8 mouse cellular contexts compared by ENCODE assay signal in genomic region chr10:19932986-19933385, GRCm38 (mm10). TPM values are rescaled to one million over a fixed set of nuclear protein-coding genes. Genes with fewer than 3 reads are reported as not detected.
DNase-seq lines count a peak whose midpoint lies in the region; ATAC-seq and TF ChIP-seq lines count a peak whose summit lies in the region.

No protein-coding gene starts in this region.

- H3K4me1 ChIP-seq in midbrain, embryonic 10.5 days = peaks cover 22% of the 10 kb centered on the region
- H3K4me1 ChIP-seq in midbrain, embryonic 11.5 days (ENCODE audit: control insufficient read depth, insufficient read depth, low read length) = 0 out of 2 replicates have a peak, but pooled peaks cover 5% of the 10 kb centered on the region
- peaks cover 21% of the 10 kb centered on the region for H3K4me1 ChIP-seq in limb, embryonic 12.5 days (replicated peaks)
- peaks cover 12% of the 10 kb centered on the region; the same call in 1 of the 2 replicates for H3K4me1 ChIP-seq in stomach, embryonic 16.5 days (ENCODE audit: control insufficient read depth, insufficient read depth, low read length)

- H3K9ac ChIP-seq in midbrain, embryonic 11.5 days (ENCODE audit: low read length) = no peak overlapping the region
- H3K9ac ChIP-seq in limb, embryonic 12.5 days (replicated peaks) = no peak overlapping the region
- H3K9ac ChIP-seq in stomach, embryonic 16.5 days (ENCODE audit: low read length) = no peak overlapping the region

- ATAC-seq in midbrain, embryonic 11.5 days (ENCODE audit: low FRiP score) = no peak
- ATAC-seq in limb, embryonic 12.5 days (ENCODE audit: insufficient number of reproducible peaks, insufficient read depth, low FRiP score, low TSS enrichment, low read depth) = no peak
- ATAC-seq in stomach, embryonic 16.5 days (ENCODE audit: insufficient read depth, low FRiP score) = no peak

- H3K9me3 ChIP-seq in midbrain, embryonic 10.5 days (replicated peaks) = no peaks in the 10 kb centered on the region
- no peaks in the 10 kb centered on the region for H3K9me3 ChIP-seq in midbrain, embryonic 11.5 days (ENCODE audit: control insufficient read depth, low read length)
- no peaks in the 10 kb centered on the region for H3K9me3 ChIP-seq in limb, embryonic 12.5 days
- H3K9me3 ChIP-seq in stomach, embryonic 16.5 days (replicated peaks; ENCODE audit: control insufficient read depth, low read length) = no peaks in the 10 kb centered on the region

- H3K27ac ChIP-seq in gastrocnemius, adult 2 months = peak overlapping the region; percentile 94
- no peak overlapping the region for H3K27ac ChIP-seq in midbrain, embryonic 10.5 days (replicated peaks)
- H3K27ac ChIP-seq in midbrain, embryonic 11.5 days (ENCODE audit: low read depth, low read length) = no peak overlapping the region
- H3K27ac ChIP-seq in limb, embryonic 12.5 days = no peak overlapping the region
- no peak overlapping the region for H3K27ac ChIP-seq in stomach, embryonic 16.5 days (ENCODE audit: low read length)

- peaks cover 74% of the 10 kb centered on the region for H3K27me3 ChIP-seq in midbrain, embryonic 10.5 days (ENCODE audit: low read depth, poor library complexity, severe bottlenecking)
- H3K27me3 ChIP-seq in midbrain, embryonic 11.5 days (ENCODE audit: control insufficient read depth, insufficient read depth, low read length) = peaks cover 32% of the 10 kb centered on the region
- H3K27me3 ChIP-seq in limb, embryonic 12.5 days = peaks cover 28% of the 10 kb centered on the region
- no peaks in the 10 kb centered on the region for H3K27me3 ChIP-seq in stomach, embryonic 16.5 days (ENCODE audit: control insufficient read depth, insufficient read depth, low read length)

- intact Hi-C loops in gastrocnemius, adult 2 months (cut with DNase I) = loop anchor here (5.0 to 10.0 kb wide), 2 partner anchors 72 to 194 kb away; no protein-coding TSS in a partner anchor
- intact Hi-C loops in gastrocnemius, postnatal 14 days (cut with DNase I; ENCODE audit: low total_unique reads) = loop anchor here (5.0 kb wide), 2 partner anchors 139 to 194 kb away; no protein-coding TSS in a partner anchor

- H3K4me2 ChIP-seq in midbrain, embryonic 11.5 days = no peak overlapping the region; the same call in 1 of the 2 replicates
- H3K4me2 ChIP-seq in limb, embryonic 12.5 days = peak overlapping the region; percentile 95
- H3K4me2 ChIP-seq in stomach, embryonic 16.5 days (ENCODE audit: low read depth, low read length) = peak overlapping the region; percentile 90

- DNase-seq in gastrocnemius, adult 2 months = no peak
- no peak for DNase-seq in gastrocnemius, postnatal 10 days
- DNase-seq in midbrain, embryonic 10.5 days (ENCODE audit: low spot score) = no peak
- no peak for DNase-seq in midbrain, embryonic 11.5 days (ENCODE audit: low spot score, missing footprints)
- DNase-seq in spleen, postnatal 4 days (ENCODE audit: low spot score in 2 of 2) = no peak
- no peak for DNase-seq in gastrocnemius, postnatal 14 days

- no peak for TF ChIP-seq CTCF in gastrocnemius, adult 2 months (IDR thresholded peaks at IDR 0.05)

- H3K36me3 ChIP-seq in midbrain, embryonic 10.5 days = no peaks in the 10 kb centered on the region
- no peaks in the 10 kb centered on the region for H3K36me3 ChIP-seq in midbrain, embryonic 11.5 days (ENCODE audit: control insufficient read depth, insufficient read depth, low read length)
- no peaks in the 10 kb centered on the region for H3K36me3 ChIP-seq in limb, embryonic 12.5 days
- no peaks in the 10 kb centered on the region for H3K36me3 ChIP-seq in stomach, embryonic 16.5 days (ENCODE audit: control insufficient read depth, insufficient read depth, low read length)

- 55% methylated on average over 3 of the region's 3 CpGs for WGBS in midbrain, embryonic 10.5 days
- WGBS in midbrain, embryonic 11.5 days = 43% methylated on average over 3 of the region's 3 CpGs
- 19% methylated on average over 3 of the region's 3 CpGs for WGBS in limb, embryonic 12.5 days
- WGBS in stomach, embryonic 16.5 days = 29% methylated on average over 3 of the region's 3 CpGs

- peak overlapping the region; percentile 97 for H3K4me3 ChIP-seq in gastrocnemius, adult 2 months
- H3K4me3 ChIP-seq in midbrain, embryonic 10.5 days = peak overlapping the region; percentile 77
- H3K4me3 ChIP-seq in midbrain, embryonic 11.5 days (ENCODE audit: low read depth, low read length) = no peak overlapping the region
- H3K4me3 ChIP-seq in limb, embryonic 12.5 days (replicated peaks) = peak overlapping the region; percentile 72; the same call in 1 of the 2 replicates
- peak overlapping the region; percentile 86 for H3K4me3 ChIP-seq in stomach, embryonic 16.5 days (replicated peaks; ENCODE audit: low read length)

RNA-seq across cellular contexts. Expression of gene Map3k5, which starts 1.3 kb away (rescaled TPM):
- 10 to 100 TPM in 1 of 2 experiments, 1 to 10 TPM in 1; 8.6 to 15.2 TPM for total RNA-seq in gastrocnemius, adult 2 months (2021)
- 10 to 100 TPM in 1 of 2 experiments, 1 to 10 TPM in 1; 9.5 to 10.3 TPM for total RNA-seq in gastrocnemius, postnatal 10 days (2021)
- polyA plus RNA-seq in midbrain, embryonic 10.5 days (2016; fragmentation: Nextera tagmentation; extraction: Ambion mirVana) = 0.32 and 0.34 TPM in 2 replicates
- polyA plus RNA-seq in midbrain, embryonic 11.5 days (2014; fragmentation: Nextera tagmentation; extraction: Ambion mirVana) = 0.51 and 1.0 TPM in 2 replicates
- 1.2 and 1.4 TPM in 2 replicates for polyA plus RNA-seq in limb, embryonic 12.5 days (2016; fragmentation: Nextera tagmentation; extraction: Ambion mirVana)
- 2.6 and 2.7 TPM in 2 replicates for polyA plus RNA-seq in stomach, embryonic 16.5 days (2015; fragmentation: Nextera tagmentation; extraction: Ambion mirVana)
- total RNA-seq in gastrocnemius, postnatal 14 days (2021) = 1 to 10 TPM; 6.5 to 6.6 TPM

RNA-seq across cellular contexts. Expression of gene Pex7, which starts 25.5 kb away (rescaled TPM):
- total RNA-seq in gastrocnemius, adult 2 months (2021) = 10 to 100 TPM; 16.1 to 23.8 TPM
- 10 to 100 TPM; 13.6 to 13.9 TPM for total RNA-seq in gastrocnemius, postnatal 10 days (2021)
- polyA plus RNA-seq in midbrain, embryonic 10.5 days (2016; fragmentation: Nextera tagmentation; extraction: Ambion mirVana) = 31.2 and 33.1 TPM in 2 replicates
- polyA plus RNA-seq in midbrain, embryonic 11.5 days (2014; fragmentation: Nextera tagmentation; extraction: Ambion mirVana) = 33.4 and 33.6 TPM in 2 replicates
- polyA plus RNA-seq in limb, embryonic 12.5 days (2016; fragmentation: Nextera tagmentation; extraction: Ambion mirVana) = 20.8 and 21.2 TPM in 2 replicates
- 41.3 and 42.7 TPM in 2 replicates for polyA plus RNA-seq in stomach, embryonic 16.5 days (2015; fragmentation: Nextera tagmentation; extraction: Ambion mirVana)
- 10 to 100 TPM; 14.3 to 14.4 TPM for total RNA-seq in gastrocnemius, postnatal 14 days (2021)
